Mouse (Mus musculus) adipocyte (in vitro differentiated cells): ENCODE data around the gene Ptprn2.
A peak's percentile ranks its signal among the peaks of the same experiment; 100 is the strongest.
"Not testable (repeated sequence)": the region's sequence is repeated elsewhere in the genome, so short reads cannot be mapped to it uniquely, and the experiment has no call there.

ENCODE experiments used
- DNase-seq: peaks from one replicate; pipeline ENCODE4 v3.0.0-alpha.2; 2016; ENCODE audit warnings: low spot score

The Ptprn2 gene

GRCm38 (mm10) chr12:116485591-116486403, at the start of gene Ptprn2:
TSS of gene Ptprn2 (plus strand) at chr12:116485720.
- no peak for DNase-seq

- no peak for DNase-seq
Measured at GRCm38 (mm10) chr12:116436125-116436524, 49.4 kb upstream of the Ptprn2 start.

- no peak for DNase-seq
Measured at GRCm38 (mm10) chr12:116438591-116438990, 46.9 kb upstream of the Ptprn2 start.

GRCm38 (mm10) chr12:116442184-116442583, 43.3 kb upstream of the Ptprn2 start:
- no peak for DNase-seq

GRCm38 (mm10) chr12:116449536-116449935, 36.0 kb upstream of the Ptprn2 start:
- peak; percentile 32 for DNase-seq

- DNase-seq = peak; percentile 92
Measured at GRCm38 (mm10) chr12:116460379-116461065, 25.0 kb upstream of the Ptprn2 start.

GRCm38 (mm10) chr12:116467030-116467429, 18.5 kb upstream of the Ptprn2 start:
- no peak for DNase-seq

- DNase-seq = no peak
Measured at GRCm38 (mm10) chr12:116468348-116468747, 17.2 kb upstream of the Ptprn2 start.

- no peak for DNase-seq
Measured at GRCm38 (mm10) chr12:116469096-116469495, 16.4 kb upstream of the Ptprn2 start.

GRCm38 (mm10) chr12:116473264-116473663, 12.3 kb upstream of the Ptprn2 start:
- DNase-seq = no peak

GRCm38 (mm10) chr12:116473761-116474160, 11.8 kb upstream of the Ptprn2 start:
- DNase-seq = no peak

- no peak for DNase-seq
Measured at GRCm38 (mm10) chr12:116474676-116475075, 10.8 kb upstream of the Ptprn2 start.

GRCm38 (mm10) chr12:116478771-116479170, 6.7 kb upstream of the Ptprn2 start:
- no peak for DNase-seq

- no peak for DNase-seq
Measured at GRCm38 (mm10) chr12:116481921-116482320, 3.6 kb upstream of the Ptprn2 start.

- DNase-seq = no peak
Measured at GRCm38 (mm10) chr12:116483581-116483980, 1.9 kb upstream of the Ptprn2 start.

GRCm38 (mm10) chr12:116484991-116485390, 529 bp upstream of the Ptprn2 start:
- DNase-seq = no peak

- no peak for DNase-seq
Measured at GRCm38 (mm10) chr12:116486404-116486730, 847 bp downstream of the Ptprn2 start.

GRCm38 (mm10) chr12:116488836-116489235, 3.3 kb downstream of the Ptprn2 start:
- DNase-seq = no peak

- DNase-seq = no peak
Measured at GRCm38 (mm10) chr12:116490575-116491356, 5.2 kb downstream of the Ptprn2 start.

GRCm38 (mm10) chr12:116498666-116499065, 13.1 kb downstream of the Ptprn2 start:
- no peak for DNase-seq

GRCm38 (mm10) chr12:116500652-116501051, 15.1 kb downstream of the Ptprn2 start:
- no peak for DNase-seq

GRCm38 (mm10) chr12:116512482-116512881, 27.0 kb downstream of the Ptprn2 start:
- no peak for DNase-seq

- DNase-seq = not testable (repeated sequence)
Measured at GRCm38 (mm10) chr12:116513788-116514187, 28.3 kb downstream of the Ptprn2 start.
